Mouse (Mus musculus) ES-E14 (cell line): Measurements from ENCODE around the gene Srp14.

Experiments used
- CHD2 ChIP-seq: IDR thresholded peaks from 2 replicates; pipeline ENCODE4 v1.6.1; 2014; ENCODE audit warnings: mild to moderate bottlenecking, low read depth, low read length, inconsistent platforms
- MAFK ChIP-seq: IDR thresholded peaks from 2 replicates; pipeline ENCODE4 v1.6.1; 2014; ENCODE audit warnings: mild to moderate bottlenecking, low read depth, low read length, inconsistent platforms; ENCODE audit not compliant: insufficient read depth
- ZC3H11A ChIP-seq: IDR thresholded peaks from 2 replicates; pipeline ENCODE4 v1.6.1; 2012; ENCODE audit warnings: low read depth, mild to moderate bottlenecking, inconsistent platforms, low read length, borderline replicate concordance

GRCm38 (mm10) chr2:118507126-118507525 lies 27.6 kb upstream of the Srp14 start:
- TF ChIP-seq ZC3H11A (no peak), MAFK (no peak), CHD2 (no peak)
